Mouse (Mus musculus): ENCODE measurements around the gene Wdr45. TPM values are rescaled to one million over a fixed set of nuclear protein-coding genes. Genes with fewer than 3 reads are reported as not detected.

The Wdr45 gene
- polyA plus RNA-seq, 1 experiment from 2014 or later, result 15.2 TPM

DNA sequence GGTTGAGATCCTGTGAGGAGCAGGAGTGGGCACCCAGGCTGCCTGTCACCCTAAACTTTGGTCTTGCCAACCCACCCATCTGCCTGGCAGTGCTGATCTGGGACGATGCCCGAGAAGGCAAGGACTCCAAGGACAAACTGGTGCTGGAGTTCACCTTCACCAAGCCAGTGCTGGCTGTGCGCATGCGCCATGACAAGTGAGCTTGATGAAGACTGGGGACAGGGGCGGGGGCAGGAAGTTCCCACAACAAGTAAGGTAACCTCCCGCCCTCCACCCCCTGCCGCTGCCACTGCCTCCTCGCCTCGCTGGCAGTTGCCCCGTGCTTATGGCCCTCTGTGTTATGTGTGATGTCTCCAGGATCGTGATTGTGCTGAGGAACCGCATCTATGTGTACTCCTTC, 11.7 kb downstream of the Wdr45 start:
- no peak overlapping the region for H3K4me2 ChIP-seq
- H3K36me3 ChIP-seq (ENCODE audit: control insufficient read depth, insufficient read depth, low read length), result no peaks in the 10 kb centered on the region; the same call in 1 of the 2 replicates
- no peak overlapping the region for H3K27ac ChIP-seq (ENCODE audit: low read depth, low read length)
- 85% methylated on average over 12 of the region's 12 CpGs for WGBS
- DNase-seq (ENCODE audit: low spot score) (no peak), ATAC-seq (replicated peaks; ENCODE audit: low FRiP score) (no peak)
- no peak overlapping the region for H3K4me3 ChIP-seq (ENCODE audit: low read depth, low read length)
- no peaks in the 10 kb centered on the region for H3K27me3 ChIP-seq (replicated peaks; ENCODE audit: control insufficient read depth, insufficient read depth, low read length)
- no peak overlapping the region for H3K9ac ChIP-seq (ENCODE audit: low read depth, low read length)
- no peaks in the 10 kb centered on the region for H3K9me3 ChIP-seq (ENCODE audit: control insufficient read depth, low read length)
- H3K4me1 ChIP-seq (replicated peaks; ENCODE audit: control insufficient read depth, insufficient read depth, low read length), result peaks cover 3% of the 10 kb centered on the region; the same call in 1 of the 2 replicates

DNA sequence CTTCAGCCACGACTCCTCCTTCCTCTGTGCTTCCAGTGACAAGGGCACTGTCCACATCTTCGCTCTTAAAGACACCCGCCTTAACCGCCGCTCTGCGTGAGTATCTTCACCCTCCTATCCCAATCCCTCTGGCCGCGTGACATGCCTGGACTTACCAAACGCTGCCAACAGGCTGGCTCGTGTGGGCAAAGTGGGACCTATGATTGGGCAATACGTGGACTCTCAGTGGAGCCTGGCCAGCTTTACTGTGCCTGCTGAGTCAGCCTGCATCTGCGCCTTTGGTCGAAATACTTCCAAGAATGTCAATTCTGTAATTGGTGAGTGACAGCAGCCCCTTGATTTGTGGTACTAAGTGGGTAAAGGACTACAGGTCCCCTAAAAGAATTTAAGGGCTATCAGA, 13.0 kb downstream of the Wdr45 start:
- H3K36me3 ChIP-seq (ENCODE audit: control insufficient read depth, insufficient read depth, low read length), result no peaks in the 10 kb centered on the region; the same call in 1 of the 2 replicates
- no peaks in the 10 kb centered on the region for H3K9me3 ChIP-seq (ENCODE audit: control insufficient read depth, low read length)
- no peak for DNase-seq (ENCODE audit: low spot score)
- no peak overlapping the region for H3K27ac ChIP-seq (ENCODE audit: low read depth, low read length)
- no peak overlapping the region for H3K4me3 ChIP-seq (ENCODE audit: low read depth, low read length)
- no peak overlapping the region for H3K9ac ChIP-seq (ENCODE audit: low read depth, low read length)
- ATAC-seq (replicated peaks; ENCODE audit: low FRiP score), result no peak
- WGBS, result 86% methylated on average over 13 of the region's 13 CpGs
- peaks cover 3% of the 10 kb centered on the region; the same call in 1 of the 2 replicates for H3K4me1 ChIP-seq (replicated peaks; ENCODE audit: control insufficient read depth, insufficient read depth, low read length)
- H3K4me2 ChIP-seq, result no peak overlapping the region
- no peaks in the 10 kb centered on the region for H3K27me3 ChIP-seq (replicated peaks; ENCODE audit: control insufficient read depth, insufficient read depth, low read length)

GRCm38 (mm10) chrX:7728215-7728921, 14.2 kb downstream of the Wdr45 start, which contains the start of gene Praf2:
Praf2 (plus strand) TSS chrX:7728439.
- Histone ChIP-seq H3K9ac (ENCODE audit: low read depth, low read length) (peak within 1 kb of the TSS; percentile 48), H3K27me3 (replicated peaks; ENCODE audit: control insufficient read depth, insufficient read depth, low read length) (no peaks in the 10 kb centered on the region), H3K4me2 (peak within 1 kb of the TSS; percentile 59), H3K9me3 (ENCODE audit: control insufficient read depth, low read length) (no peaks in the 10 kb centered on the region), H3K36me3 (ENCODE audit: control insufficient read depth, insufficient read depth, low read length) (no peaks in the 10 kb centered on the region; the same call in 1 of the 2 replicates), H3K27ac (ENCODE audit: low read depth, low read length) (peak within 1 kb of the TSS; percentile 44; the same call in 1 of the 2 replicates), H3K4me3 (ENCODE audit: low read depth, low read length) (peak within 1 kb of the TSS; percentile 50), H3K4me1 (replicated peaks; ENCODE audit: control insufficient read depth, insufficient read depth, low read length) (no peaks in the 10 kb centered on the region)
- DNase-seq (ENCODE audit: low spot score) (peak; percentile 69), ATAC-seq (replicated peaks; ENCODE audit: low FRiP score) (peak; percentile 93)
- 14% methylated on average over 42 of the region's 42 CpGs for WGBS

DNA sequence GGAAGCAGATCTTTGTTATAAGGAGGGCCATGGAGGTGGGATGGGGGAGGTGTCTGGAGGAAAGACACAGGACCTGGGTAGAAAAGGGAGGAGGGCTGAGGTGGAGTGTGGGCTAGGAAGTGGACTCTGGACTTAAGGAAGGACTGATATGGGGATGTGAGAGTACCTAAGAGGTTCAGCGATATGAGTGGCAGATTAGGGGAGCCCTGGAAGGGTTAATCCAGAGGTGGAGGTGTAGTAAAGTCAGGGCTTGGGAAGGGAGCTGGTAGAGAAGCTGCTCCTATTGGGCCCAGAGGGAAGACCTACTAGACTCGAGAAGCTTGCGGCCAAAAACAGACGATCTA, 14.8 kb downstream of the Wdr45 start:
- WGBS, result 38% methylated on average over 4 of the region's 4 CpGs
- H3K4me2 ChIP-seq, result peak overlapping the region; percentile 59
- DNase-seq (ENCODE audit: low spot score) (no peak), ATAC-seq (replicated peaks; ENCODE audit: low FRiP score) (peak; percentile 13; the same call in 1 of the 2 replicates)
- H3K27me3 ChIP-seq (replicated peaks; ENCODE audit: control insufficient read depth, insufficient read depth, low read length), result no peaks in the 10 kb centered on the region
- H3K4me1 ChIP-seq (replicated peaks; ENCODE audit: control insufficient read depth, insufficient read depth, low read length), result no peaks in the 10 kb centered on the region
- no peak overlapping the region for H3K9ac ChIP-seq (ENCODE audit: low read depth, low read length)
- H3K4me3 ChIP-seq (ENCODE audit: low read depth, low read length), result peak overlapping the region; percentile 50
- H3K36me3 ChIP-seq (ENCODE audit: control insufficient read depth, insufficient read depth, low read length), result no peaks in the 10 kb centered on the region; the same call in 1 of the 2 replicates
- no peak overlapping the region for H3K27ac ChIP-seq (ENCODE audit: low read depth, low read length)
- H3K9me3 ChIP-seq (ENCODE audit: control insufficient read depth, low read length), result no peaks in the 10 kb centered on the region

- no peaks in the 10 kb centered on the region for H3K27me3 ChIP-seq (replicated peaks; ENCODE audit: control insufficient read depth, insufficient read depth, low read length)
- no peak overlapping the region for H3K9ac ChIP-seq (ENCODE audit: low read depth, low read length)
- peak overlapping the region; percentile 49 for H3K4me2 ChIP-seq
- ATAC-seq (replicated peaks; ENCODE audit: low FRiP score) (peak; percentile 72), DNase-seq (ENCODE audit: low spot score) (peak; percentile 63)
- H3K4me1 ChIP-seq (replicated peaks; ENCODE audit: control insufficient read depth, insufficient read depth, low read length), result no peaks in the 10 kb centered on the region
- H3K9me3 ChIP-seq (ENCODE audit: control insufficient read depth, low read length), result no peaks in the 10 kb centered on the region
- H3K27ac ChIP-seq (ENCODE audit: low read depth, low read length), result no peak overlapping the region
- H3K4me3 ChIP-seq (ENCODE audit: low read depth, low read length), result peak overlapping the region; percentile 27; the same call in 1 of the 2 replicates
- no peaks in the 10 kb centered on the region for H3K36me3 ChIP-seq (ENCODE audit: control insufficient read depth, insufficient read depth, low read length)
- 28% methylated on average over 26 of the region's 26 CpGs for WGBS
Observed at GRCm38 (mm10) chrX:7733571-7734156, 19.5 kb downstream of the Wdr45 start.

GRCm38 (mm10) chrX:7739336-7740081, 25.4 kb downstream of the Wdr45 start:
- no peaks in the 10 kb centered on the region for H3K27me3 ChIP-seq (replicated peaks; ENCODE audit: control insufficient read depth, insufficient read depth, low read length)
- no peaks in the 10 kb centered on the region for H3K36me3 ChIP-seq (ENCODE audit: control insufficient read depth, insufficient read depth, low read length)
- H3K4me2 ChIP-seq, result no peak overlapping the region
- H3K4me1 ChIP-seq (replicated peaks; ENCODE audit: control insufficient read depth, insufficient read depth, low read length), result peaks cover 4% of the 10 kb centered on the region
- ATAC-seq (replicated peaks; ENCODE audit: low FRiP score) (no peak), DNase-seq (ENCODE audit: low spot score) (no peak)
- 73% methylated on average over 13 of the region's 14 CpGs for WGBS
- H3K4me3 ChIP-seq (ENCODE audit: low read depth, low read length), result no peak overlapping the region
- no peak overlapping the region for H3K9ac ChIP-seq (ENCODE audit: low read depth, low read length)
- H3K9me3 ChIP-seq (ENCODE audit: control insufficient read depth, low read length), result no peaks in the 10 kb centered on the region
- no peak overlapping the region for H3K27ac ChIP-seq (ENCODE audit: low read depth, low read length)

DNA sequence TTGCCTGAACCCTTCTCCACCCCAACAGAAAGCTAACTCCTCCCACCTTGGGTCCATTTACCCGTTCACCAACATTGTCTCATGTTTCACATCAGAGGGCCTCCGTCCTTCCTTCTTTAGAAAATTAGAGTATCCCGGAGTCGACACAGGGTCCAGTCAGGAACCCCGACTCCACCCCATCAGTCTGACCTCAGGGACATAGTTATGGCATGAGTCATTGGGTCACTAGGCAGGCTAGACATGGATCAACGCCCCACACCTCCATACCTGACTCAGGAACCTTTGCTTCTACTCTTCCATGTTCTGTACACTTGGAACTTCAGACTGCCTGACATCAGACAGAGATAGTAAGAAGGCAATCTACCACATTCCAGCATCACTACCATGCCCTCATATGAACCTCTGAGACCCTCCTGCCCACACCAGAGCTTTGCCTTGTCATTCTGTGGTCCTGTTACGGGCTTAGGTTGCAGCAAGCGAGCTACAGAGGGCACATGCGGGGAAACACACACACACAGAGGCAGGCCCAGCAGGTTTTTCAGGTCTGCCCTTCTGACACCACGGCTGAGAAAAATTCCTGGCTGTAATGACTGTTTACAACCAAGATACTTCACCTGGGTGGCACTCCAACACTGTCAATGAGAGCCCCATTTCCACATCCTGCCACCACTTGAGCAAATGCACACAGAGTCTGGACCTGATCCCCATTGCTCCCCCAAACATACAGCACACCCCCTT, 26.1 kb downstream of the Wdr45 start:
- ATAC-seq (replicated peaks; ENCODE audit: low FRiP score), result no peak
- H3K36me3 ChIP-seq (ENCODE audit: control insufficient read depth, insufficient read depth, low read length), result no peaks in the 10 kb centered on the region
- peaks cover 4% of the 10 kb centered on the region for H3K4me1 ChIP-seq (replicated peaks; ENCODE audit: control insufficient read depth, insufficient read depth, low read length)
- H3K27me3 ChIP-seq (replicated peaks; ENCODE audit: control insufficient read depth, insufficient read depth, low read length), result no peaks in the 10 kb centered on the region
- 56% methylated on average over 10 of the region's 10 CpGs for WGBS
- no peak for DNase-seq (ENCODE audit: low spot score)
- H3K4me3 ChIP-seq (ENCODE audit: low read depth, low read length), result no peak overlapping the region
- H3K4me2 ChIP-seq, result peak overlapping the region; percentile 34
- no peak overlapping the region for H3K9ac ChIP-seq (ENCODE audit: low read depth, low read length)
- H3K27ac ChIP-seq (ENCODE audit: low read depth, low read length), result no peak overlapping the region
- H3K9me3 ChIP-seq (ENCODE audit: control insufficient read depth, low read length), result no peaks in the 10 kb centered on the region

- ATAC-seq (replicated peaks; ENCODE audit: low FRiP score) (0 out of 2 replicates have a peak, but pooled peaks have one; percentile 34), DNase-seq (ENCODE audit: low spot score) (no peak)
- H3K9me3 ChIP-seq (ENCODE audit: control insufficient read depth, low read length), result no peaks in the 10 kb centered on the region
- no peak overlapping the region for H3K9ac ChIP-seq (ENCODE audit: low read depth, low read length)
- H3K27ac ChIP-seq (ENCODE audit: low read depth, low read length), result no peak overlapping the region
- peak overlapping the region; percentile 34 for H3K4me2 ChIP-seq
- WGBS, result 59% methylated on average over 5 of the region's 5 CpGs
- peaks cover 4% of the 10 kb centered on the region for H3K4me1 ChIP-seq (replicated peaks; ENCODE audit: control insufficient read depth, insufficient read depth, low read length)
- H3K4me3 ChIP-seq (ENCODE audit: low read depth, low read length), result no peak overlapping the region
- no peaks in the 10 kb centered on the region for H3K36me3 ChIP-seq (ENCODE audit: control insufficient read depth, insufficient read depth, low read length)
- H3K27me3 ChIP-seq (replicated peaks; ENCODE audit: control insufficient read depth, insufficient read depth, low read length), result no peaks in the 10 kb centered on the region
Observed at GRCm38 (mm10) chrX:7741103-7741502, 27.0 kb downstream of the Wdr45 start.
